Mouse (Mus musculus): ENCODE results near the gene H2-Eb2. TPM values are rescaled to one million over a fixed set of nuclear protein-coding genes. Genes with fewer than 3 reads are reported as not detected.

The H2-Eb2 gene
- polyA plus RNA-seq (2015; fragmentation: Nextera tagmentation; extraction: Ambion mirVana), result 0.25 and 0.31 TPM in 2 replicates

DNA sequence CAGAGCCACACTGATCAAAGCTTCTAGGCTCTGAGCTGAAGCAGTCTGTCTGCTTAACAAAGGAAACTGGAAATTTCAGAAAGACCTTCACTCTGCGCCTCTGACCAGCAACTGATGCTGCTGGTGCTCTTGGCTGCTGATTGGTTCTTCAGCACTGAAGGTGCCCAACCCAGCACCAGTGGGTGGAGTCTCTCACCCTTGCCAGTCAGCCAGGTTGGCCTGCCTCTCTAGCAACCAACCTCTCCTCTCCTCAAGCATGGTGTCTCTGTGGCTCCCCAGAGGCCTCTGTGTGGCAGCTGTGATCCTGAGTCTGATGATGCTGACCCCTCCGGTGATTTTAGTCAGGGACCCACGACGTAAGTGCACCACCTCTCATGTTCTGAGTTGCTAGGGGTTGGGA is at the start of gene H2-Eb2:
Gene H2-Eb2 (plus strand): TSS at position 230 of the 400 bp plus-strand sequence.
- H3K9me3 ChIP-seq (ENCODE audit: control insufficient read depth, low read length), result no peaks in the 10 kb centered on the region
- ATAC-seq, result no peak
- no peak within 1 kb of the TSS for H3K9ac ChIP-seq (ENCODE audit: low read depth, low read length)
- no peak within 1 kb of the TSS for H3K4me3 ChIP-seq (ENCODE audit: low read length)
- H3K4me2 ChIP-seq (ENCODE audit: low read length), result no peak within 1 kb of the TSS
- H3K4me1 ChIP-seq (ENCODE audit: control insufficient read depth, insufficient read depth, low read depth, low read length), result no peaks in the 10 kb centered on the region
- H3K27me3 ChIP-seq (replicated peaks; ENCODE audit: control insufficient read depth, insufficient read depth, low read length), result no peaks in the 10 kb centered on the region
- H3K27ac ChIP-seq (ENCODE audit: low read depth, low read length), result no peak within 1 kb of the TSS
- 55% methylated on average over 4 of the region's 4 CpGs for WGBS
- no peaks in the 10 kb centered on the region for H3K36me3 ChIP-seq (ENCODE audit: control insufficient read depth, insufficient read depth, low read length)

DNA sequence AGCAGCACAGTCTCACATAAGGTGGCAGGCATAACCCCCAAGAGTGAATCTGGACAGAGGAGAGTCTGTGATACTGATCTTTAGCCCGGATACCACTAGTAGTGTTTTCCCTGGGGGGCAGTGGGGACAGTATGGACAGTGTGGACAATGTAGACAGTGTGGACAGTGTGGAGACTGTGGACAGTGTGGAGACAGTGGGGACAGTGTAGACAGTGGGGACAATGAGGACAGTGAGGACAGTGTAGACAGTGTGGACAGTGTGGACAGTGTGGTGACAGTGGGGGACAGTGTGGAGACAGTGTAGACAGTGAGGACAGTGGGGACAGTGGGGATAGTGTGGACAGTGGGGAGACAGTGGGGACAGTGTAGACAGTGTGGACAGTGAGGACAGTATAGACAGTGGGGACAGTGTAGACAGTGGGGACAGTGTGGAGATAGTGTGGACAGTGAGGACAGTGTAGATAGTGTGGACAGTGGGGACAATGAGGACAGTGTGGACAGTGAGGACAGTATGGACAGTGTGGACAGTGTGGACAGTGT is 44.9 kb upstream of the H2-Eb2 start:
- Histone ChIP-seq H3K36me3 (ENCODE audit: control insufficient read depth, insufficient read depth, low read length) (no peaks in the 10 kb centered on the region), H3K27me3 (replicated peaks; ENCODE audit: control insufficient read depth, insufficient read depth, low read length) (no peaks in the 10 kb centered on the region; the same call in 1 of the 2 replicates), H3K9ac (ENCODE audit: low read depth, low read length) (no peak overlapping the region), H3K9me3 (ENCODE audit: control insufficient read depth, low read length) (peaks cover 2% of the 10 kb centered on the region; the same call in 1 of the 2 replicates), H3K4me2 (ENCODE audit: low read length) (no peak overlapping the region), H3K4me3 (ENCODE audit: low read length) (no peak overlapping the region), H3K4me1 (ENCODE audit: control insufficient read depth, insufficient read depth, low read depth, low read length) (no peaks in the 10 kb centered on the region), H3K27ac (ENCODE audit: low read depth, low read length) (no peak overlapping the region)
- 60% methylated on average over 1 of the region's 1 CpGs for WGBS
- ATAC-seq, result no peak

GRCm38 (mm10) chr17:34281836-34282235 is 43.6 kb upstream of the H2-Eb2 start:
- Histone ChIP-seq H3K36me3 (ENCODE audit: control insufficient read depth, insufficient read depth, low read length) (no peaks in the 10 kb centered on the region), H3K4me3 (ENCODE audit: low read length) (no peak overlapping the region), H3K9me3 (ENCODE audit: control insufficient read depth, low read length) (no peaks in the 10 kb centered on the region; the same call in 1 of the 2 replicates), H3K4me1 (ENCODE audit: control insufficient read depth, insufficient read depth, low read depth, low read length) (no peaks in the 10 kb centered on the region), H3K27ac (ENCODE audit: low read depth, low read length) (no peak overlapping the region), H3K4me2 (ENCODE audit: low read length) (no peak overlapping the region), H3K27me3 (replicated peaks; ENCODE audit: control insufficient read depth, insufficient read depth, low read length) (no peaks in the 10 kb centered on the region; the same call in 1 of the 2 replicates), H3K9ac (ENCODE audit: low read depth, low read length) (no peak overlapping the region)
- no peak for ATAC-seq
- WGBS, result 89% methylated on average over 1 of the region's 1 CpGs

DNA sequence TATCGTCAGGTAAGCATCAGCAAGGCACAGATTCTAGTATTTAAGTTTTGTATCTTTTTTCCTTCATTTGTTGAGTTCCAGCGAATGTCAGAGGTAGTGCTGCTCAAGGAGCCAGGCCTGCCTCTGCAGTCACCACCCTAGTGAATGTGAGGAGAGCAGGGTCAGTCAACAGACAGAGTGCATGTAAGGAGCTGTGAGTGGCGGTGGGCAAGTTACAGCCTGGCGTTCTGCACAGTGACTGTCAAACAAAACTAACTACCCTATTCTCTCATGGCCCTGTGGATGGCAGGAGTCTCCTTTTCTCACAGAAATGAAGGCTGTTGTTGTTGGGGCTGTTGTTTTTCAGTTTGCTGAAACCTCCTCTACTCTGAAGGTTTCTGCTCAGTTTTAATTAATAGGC is 40.1 kb upstream of the H2-Eb2 start:
- H3K36me3 ChIP-seq (ENCODE audit: control insufficient read depth, insufficient read depth, low read length), result no peaks in the 10 kb centered on the region
- H3K4me1 ChIP-seq (ENCODE audit: control insufficient read depth, insufficient read depth, low read depth, low read length), result no peaks in the 10 kb centered on the region
- 86% methylated on average over 4 of the region's 4 CpGs for WGBS
- H3K27ac ChIP-seq (ENCODE audit: low read depth, low read length), result no peak overlapping the region
- H3K9me3 ChIP-seq (ENCODE audit: control insufficient read depth, low read length), result no peaks in the 10 kb centered on the region
- H3K27me3 ChIP-seq (replicated peaks; ENCODE audit: control insufficient read depth, insufficient read depth, low read length), result no peaks in the 10 kb centered on the region; the same call in 1 of the 2 replicates
- ATAC-seq, result no peak
- no peak overlapping the region for H3K4me3 ChIP-seq (ENCODE audit: low read length)
- H3K4me2 ChIP-seq (ENCODE audit: low read length), result no peak overlapping the region
- no peak overlapping the region for H3K9ac ChIP-seq (ENCODE audit: low read depth, low read length)

DNA sequence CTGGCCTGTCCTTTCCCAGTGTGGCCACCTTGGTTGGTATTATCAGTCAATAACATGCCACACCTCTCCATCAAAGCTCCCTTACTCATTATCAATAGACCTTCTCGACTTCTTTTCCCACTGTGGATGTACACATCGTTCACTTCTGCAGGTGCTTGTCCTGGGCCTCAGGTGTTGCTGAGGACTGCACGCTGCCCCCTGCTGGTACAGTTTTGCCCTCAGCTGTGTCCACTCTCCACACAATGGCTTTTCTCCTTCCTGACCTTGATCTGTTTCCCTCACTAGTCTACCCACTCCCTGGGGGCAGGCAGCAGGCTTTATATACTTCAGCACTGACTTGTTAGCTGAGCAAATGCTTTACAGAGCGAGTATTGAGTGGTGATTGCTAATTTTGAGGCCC is 39.6 kb upstream of the H2-Eb2 start:
- Histone ChIP-seq H3K27ac (ENCODE audit: low read depth, low read length) (no peak overlapping the region), H3K9ac (ENCODE audit: low read depth, low read length) (no peak overlapping the region), H3K4me1 (ENCODE audit: control insufficient read depth, insufficient read depth, low read depth, low read length) (no peaks in the 10 kb centered on the region), H3K27me3 (replicated peaks; ENCODE audit: control insufficient read depth, insufficient read depth, low read length) (no peaks in the 10 kb centered on the region; the same call in 1 of the 2 replicates), H3K4me3 (ENCODE audit: low read length) (no peak overlapping the region), H3K9me3 (ENCODE audit: control insufficient read depth, low read length) (no peaks in the 10 kb centered on the region), H3K4me2 (ENCODE audit: low read length) (no peak overlapping the region), H3K36me3 (ENCODE audit: control insufficient read depth, insufficient read depth, low read length) (no peaks in the 10 kb centered on the region)
- ATAC-seq, result no peak
- 45% methylated on average over 4 of the region's 4 CpGs for WGBS

- Histone ChIP-seq H3K36me3 (ENCODE audit: control insufficient read depth, insufficient read depth, low read length) (no peaks in the 10 kb centered on the region), H3K4me3 (ENCODE audit: low read length) (no peak overlapping the region), H3K27me3 (replicated peaks; ENCODE audit: control insufficient read depth, insufficient read depth, low read length) (no peaks in the 10 kb centered on the region), H3K27ac (ENCODE audit: low read depth, low read length) (no peak overlapping the region), H3K9ac (ENCODE audit: low read depth, low read length) (no peak overlapping the region), H3K4me1 (ENCODE audit: control insufficient read depth, insufficient read depth, low read depth, low read length) (no peaks in the 10 kb centered on the region), H3K9me3 (ENCODE audit: control insufficient read depth, low read length) (no peaks in the 10 kb centered on the region), H3K4me2 (ENCODE audit: low read length) (no peak overlapping the region)
- 83% methylated on average over 5 of the region's 5 CpGs for WGBS
- no peak for ATAC-seq
These were observed 39.0 kb upstream of the H2-Eb2 start for GRCm38 (mm10) chr17:34286501-34286900.

DNA sequence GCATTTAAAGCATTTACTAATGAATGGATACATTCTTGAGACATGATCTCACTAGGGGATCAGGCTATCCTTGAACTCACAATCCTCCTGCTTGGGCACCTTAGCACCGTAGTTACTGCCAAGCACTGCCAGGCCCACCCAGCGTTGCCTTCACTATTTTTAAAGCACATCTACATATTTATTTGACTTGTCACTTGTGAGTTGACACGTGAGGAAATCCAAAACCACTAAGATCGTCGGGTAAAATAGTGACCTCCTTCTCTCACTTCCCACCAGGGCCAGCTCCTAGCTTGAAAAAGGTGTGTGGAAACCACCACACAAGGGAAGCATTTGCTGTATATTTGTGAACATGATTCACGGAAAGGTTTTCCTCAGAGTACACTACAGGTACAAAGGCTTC is 38.5 kb upstream of the H2-Eb2 start:
- WGBS, result 72% methylated on average over 6 of the region's 6 CpGs
- Histone ChIP-seq H3K9ac (ENCODE audit: low read depth, low read length) (no peak overlapping the region), H3K27ac (ENCODE audit: low read depth, low read length) (no peak overlapping the region), H3K36me3 (ENCODE audit: control insufficient read depth, insufficient read depth, low read length) (no peaks in the 10 kb centered on the region), H3K4me3 (ENCODE audit: low read length) (no peak overlapping the region), H3K27me3 (replicated peaks; ENCODE audit: control insufficient read depth, insufficient read depth, low read length) (no peaks in the 10 kb centered on the region), H3K4me2 (ENCODE audit: low read length) (no peak overlapping the region), H3K9me3 (ENCODE audit: control insufficient read depth, low read length) (no peaks in the 10 kb centered on the region), H3K4me1 (ENCODE audit: control insufficient read depth, insufficient read depth, low read depth, low read length) (no peaks in the 10 kb centered on the region)
- no peak for ATAC-seq

DNA sequence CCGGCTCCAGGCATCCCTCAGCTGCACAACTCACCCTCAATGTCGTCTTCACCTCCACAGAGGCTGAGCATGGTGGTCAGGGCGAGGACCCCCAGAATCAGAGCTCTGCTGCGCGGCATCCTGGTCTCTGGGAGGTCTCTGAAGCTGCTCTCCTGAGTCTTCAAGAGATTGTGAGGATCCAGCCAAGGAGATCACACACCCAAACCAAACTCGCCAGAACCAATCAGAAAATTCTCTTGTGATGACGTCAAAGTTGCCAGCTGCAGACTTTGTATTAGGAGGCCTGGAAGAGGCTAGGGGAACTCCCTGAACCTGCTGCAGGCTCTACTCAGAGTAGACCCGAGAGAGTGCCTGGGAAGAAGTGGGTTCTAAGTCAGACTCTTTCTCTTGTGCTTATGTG is 37.8 kb upstream of the H2-Eb2 start, which contains the start of gene H2-Aa:
Gene H2-Aa (minus strand): TSS at position 176 of the 400 bp plus-strand sequence.
- Histone ChIP-seq H3K27me3 (replicated peaks; ENCODE audit: control insufficient read depth, insufficient read depth, low read length) (no peaks in the 10 kb centered on the region), H3K4me3 (ENCODE audit: low read length) (no peak within 1 kb of the TSS), H3K4me1 (ENCODE audit: control insufficient read depth, insufficient read depth, low read depth, low read length) (no peaks in the 10 kb centered on the region), H3K36me3 (ENCODE audit: control insufficient read depth, insufficient read depth, low read length) (no peaks in the 10 kb centered on the region), H3K9ac (ENCODE audit: low read depth, low read length) (no peak within 1 kb of the TSS), H3K27ac (ENCODE audit: low read depth, low read length) (no peak within 1 kb of the TSS), H3K4me2 (ENCODE audit: low read length) (no peak within 1 kb of the TSS), H3K9me3 (ENCODE audit: control insufficient read depth, low read length) (no peaks in the 10 kb centered on the region)
- ATAC-seq, result no peak
- 15% methylated on average over 8 of the region's 8 CpGs for WGBS

GRCm38 (mm10) chr17:34288131-34288530 is 37.3 kb upstream of the H2-Eb2 start:
- Histone ChIP-seq H3K4me1 (ENCODE audit: control insufficient read depth, insufficient read depth, low read depth, low read length) (no peaks in the 10 kb centered on the region), H3K27ac (ENCODE audit: low read depth, low read length) (no peak overlapping the region), H3K27me3 (replicated peaks; ENCODE audit: control insufficient read depth, insufficient read depth, low read length) (no peaks in the 10 kb centered on the region), H3K4me2 (ENCODE audit: low read length) (no peak overlapping the region), H3K9me3 (ENCODE audit: control insufficient read depth, low read length) (no peaks in the 10 kb centered on the region), H3K36me3 (ENCODE audit: control insufficient read depth, insufficient read depth, low read length) (no peaks in the 10 kb centered on the region), H3K9ac (ENCODE audit: low read depth, low read length) (no peak overlapping the region), H3K4me3 (ENCODE audit: low read length) (no peak overlapping the region)
- 75% methylated on average over 3 of the region's 3 CpGs for WGBS
- ATAC-seq, result no peak
